Mouse (Mus musculus): Measurements from ENCODE around the gene Pald1.

Gene Pald1

DNA sequence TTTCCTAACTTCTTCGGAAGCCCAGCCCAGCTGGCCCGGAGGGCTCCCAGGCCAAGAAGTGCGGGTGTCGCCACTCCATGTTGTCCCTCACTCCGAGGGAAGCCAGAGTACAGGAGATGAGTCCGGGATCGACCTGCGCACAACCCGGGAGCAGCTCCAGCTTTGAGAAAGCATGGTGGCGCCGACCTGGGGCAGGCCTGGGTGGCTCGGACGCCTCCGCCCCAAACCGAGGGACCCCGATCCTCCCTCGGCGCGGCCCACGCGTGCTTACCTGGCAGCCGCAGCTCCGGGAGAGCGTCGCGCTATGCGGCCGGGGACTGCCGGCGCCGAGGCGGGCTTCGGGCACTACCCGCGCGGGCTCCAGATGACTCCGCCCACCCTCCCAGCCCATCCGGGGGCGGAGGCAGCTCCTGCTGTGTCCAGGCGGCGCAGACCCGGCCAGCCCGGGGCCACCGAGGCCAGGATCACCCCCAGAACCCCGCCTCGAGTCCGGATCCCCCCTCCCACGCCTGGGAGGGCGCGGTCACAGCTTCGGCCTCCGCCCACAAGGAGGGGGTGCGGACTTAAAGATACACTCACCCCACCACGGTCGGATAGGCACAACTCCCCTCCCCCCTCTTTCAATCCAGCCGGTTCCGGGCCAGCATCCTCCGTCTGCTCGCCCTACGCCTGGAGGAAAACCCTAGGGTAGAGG lies at the start of gene Pald1:
TSS of gene Pald1 (minus strand) at position 510 of the 694 bp plus-strand sequence.
- no peak for DNase-seq (ENCODE audit: low read depth, low spot score)

DNA sequence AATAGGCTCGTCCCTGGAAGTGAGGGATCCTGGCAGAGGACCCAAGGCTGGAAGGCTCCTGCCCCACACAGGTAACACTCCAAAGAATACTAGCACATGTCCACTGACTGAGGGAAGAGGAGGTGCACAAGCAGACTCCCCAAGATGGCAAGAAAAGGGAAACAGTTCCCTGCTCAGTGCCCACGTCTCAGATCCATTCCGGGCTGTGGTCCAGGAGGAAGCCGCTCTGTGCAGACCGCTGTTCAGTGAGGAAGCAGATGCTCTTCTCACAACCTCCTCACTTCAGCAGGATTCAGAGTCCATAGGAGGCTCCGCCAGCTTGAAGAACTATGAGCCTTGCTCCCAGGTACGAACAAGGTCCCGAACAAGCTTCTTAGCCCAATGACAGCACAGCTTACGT lies 48.0 kb upstream of the Pald1 start:
- no peak for DNase-seq (ENCODE audit: low read depth, low spot score)

DNA sequence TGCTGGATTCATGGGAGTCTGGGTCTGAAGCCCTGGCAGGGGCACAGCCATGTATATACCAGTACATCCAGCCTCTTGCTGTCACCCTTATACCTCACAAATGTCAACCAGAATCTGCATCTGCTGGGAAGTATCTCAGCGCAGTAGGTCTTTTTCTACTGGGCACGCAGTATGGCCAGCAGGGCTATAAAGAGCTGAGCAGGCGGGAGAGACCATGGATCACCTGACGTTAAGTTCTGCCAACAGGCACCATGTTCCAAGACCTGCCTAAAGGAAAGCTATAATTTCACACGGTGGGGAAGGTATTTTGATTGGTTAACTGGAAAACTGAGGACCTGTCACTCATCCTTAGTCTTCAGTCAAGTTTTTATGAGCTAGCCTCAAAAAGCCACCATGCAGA lies 45.7 kb upstream of the Pald1 start:
- no peak for DNase-seq (ENCODE audit: low read depth, low spot score)

DNA sequence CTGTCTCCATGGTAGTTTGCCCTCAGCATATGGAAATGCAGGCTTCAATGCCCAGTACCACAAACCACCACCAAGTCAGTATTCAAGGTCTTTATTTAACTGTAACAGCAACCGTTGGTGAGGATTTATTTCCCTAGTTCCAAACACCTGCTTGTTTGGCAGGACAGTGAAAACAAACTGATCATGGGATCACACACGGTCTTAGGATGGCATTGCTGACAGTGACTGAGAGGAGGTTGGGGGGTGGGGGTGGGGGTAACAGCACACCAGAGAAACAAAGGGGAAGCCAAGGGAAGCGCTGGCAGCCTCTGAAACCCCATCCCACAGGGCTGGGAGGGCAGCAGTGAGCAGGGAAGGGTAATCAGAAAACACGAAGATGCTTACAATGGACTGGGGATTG lies 45.1 kb upstream of the Pald1 start:
- no peak for DNase-seq (ENCODE audit: low read depth, low spot score)

DNA sequence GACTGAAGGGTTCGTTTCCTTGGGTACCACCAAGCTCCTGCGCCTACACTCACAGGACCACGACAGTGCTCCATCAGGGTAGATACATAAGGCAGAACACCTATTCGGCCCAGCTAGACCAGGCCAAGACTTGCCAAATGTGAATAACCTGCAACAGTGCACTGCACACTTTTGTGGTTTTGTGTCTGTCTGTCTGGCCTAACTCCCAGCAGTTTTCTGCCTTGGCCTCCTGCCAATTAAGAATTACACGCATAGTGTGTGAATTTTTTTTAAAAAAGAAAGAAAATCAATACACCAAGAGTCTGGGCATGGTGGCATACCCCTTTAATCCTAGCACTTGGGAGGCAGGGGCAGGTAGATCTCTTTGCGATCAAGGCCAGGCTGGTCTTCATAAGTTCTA lies 44.6 kb upstream of the Pald1 start:
- DNase-seq (ENCODE audit: low read depth, low spot score) = no peak

DNA sequence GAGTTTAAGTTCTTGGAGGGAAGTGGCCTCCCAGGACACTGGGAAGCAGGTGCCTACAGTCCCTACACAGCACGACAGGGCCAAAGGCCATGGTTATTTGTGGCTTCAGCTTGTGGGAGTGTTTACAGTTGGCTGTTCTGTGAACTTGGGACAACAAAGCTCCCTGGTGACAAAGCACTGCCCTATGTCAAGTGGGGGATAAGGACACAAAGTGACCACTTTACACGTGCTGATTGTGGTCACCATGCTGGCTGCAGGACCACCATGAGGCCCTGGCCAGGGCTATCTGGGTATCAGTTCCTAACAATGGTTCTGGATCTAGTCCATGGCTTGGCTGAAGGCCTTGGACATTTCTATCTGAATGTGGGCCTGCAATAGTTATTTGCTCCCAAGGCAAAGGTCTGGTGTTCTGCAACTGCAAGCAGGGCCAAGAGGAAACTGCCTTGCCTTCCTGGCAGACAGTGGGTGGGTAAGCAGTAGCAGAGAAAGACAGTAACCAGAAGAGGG lies 43.0 kb upstream of the Pald1 start:
- DNase-seq (ENCODE audit: low read depth, low spot score) = no peak

DNA sequence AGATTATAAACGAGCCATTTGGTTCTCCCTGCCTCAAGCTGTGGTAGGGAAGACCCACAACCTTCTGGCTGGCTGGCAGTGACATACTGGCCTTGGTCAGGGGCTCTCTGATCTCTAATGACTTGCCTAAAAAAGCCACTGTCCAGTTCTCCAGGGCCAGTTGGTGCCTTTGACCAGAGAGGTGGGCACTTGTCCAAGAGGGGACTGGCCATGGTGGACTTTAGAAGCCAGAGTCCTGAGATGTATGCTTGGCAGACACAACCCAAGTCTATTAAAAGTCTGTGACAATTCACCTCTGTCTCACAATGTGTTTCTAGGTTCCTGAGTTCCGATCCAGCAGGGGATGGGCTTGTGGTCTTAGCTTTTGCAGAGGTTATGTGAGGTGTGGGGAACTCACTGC lies 41.7 kb upstream of the Pald1 start:
- no peak for DNase-seq (ENCODE audit: low read depth, low spot score)

DNA sequence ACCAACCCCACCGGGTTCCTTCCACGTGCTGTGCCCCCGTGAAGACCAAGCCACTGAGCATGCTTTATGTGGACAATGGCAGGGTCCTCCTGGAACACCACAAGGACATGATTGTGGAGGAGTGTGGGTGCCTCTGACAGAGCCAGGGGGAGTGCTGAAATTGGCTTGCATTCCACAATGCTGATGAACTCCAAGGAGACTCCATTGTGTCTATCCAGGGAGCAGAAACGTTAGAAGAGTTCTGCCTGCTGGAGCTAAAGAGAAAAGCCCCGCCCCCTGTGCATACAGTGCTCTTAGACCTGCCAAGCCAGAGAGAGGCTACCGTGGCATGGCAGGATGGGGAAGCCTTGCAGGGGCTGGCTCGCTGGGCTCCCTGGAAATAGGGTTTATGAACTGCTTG lies 41.2 kb upstream of the Pald1 start:
- DNase-seq (ENCODE audit: low read depth, low spot score) = no peak

DNA sequence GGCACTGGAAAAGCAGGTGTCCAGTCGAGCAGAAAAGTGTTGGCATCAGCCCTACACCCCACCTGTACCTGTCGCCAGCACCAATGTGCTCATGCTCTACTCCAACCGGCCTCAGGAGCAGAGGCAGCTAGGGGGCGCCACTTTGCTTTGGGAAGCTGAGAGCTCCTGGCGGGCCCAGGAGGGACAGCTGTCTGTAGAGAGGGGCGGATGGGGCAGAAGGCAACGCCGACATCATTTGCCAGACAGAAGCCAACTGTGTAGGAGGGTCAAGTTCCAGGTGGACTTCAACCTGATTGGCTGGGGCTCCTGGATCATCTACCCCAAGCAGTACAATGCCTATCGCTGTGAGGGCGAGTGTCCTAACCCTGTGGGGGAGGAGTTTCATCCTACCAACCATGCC lies 40.0 kb upstream of the Pald1 start:
- no peak for DNase-seq (ENCODE audit: low read depth, low spot score)

DNA sequence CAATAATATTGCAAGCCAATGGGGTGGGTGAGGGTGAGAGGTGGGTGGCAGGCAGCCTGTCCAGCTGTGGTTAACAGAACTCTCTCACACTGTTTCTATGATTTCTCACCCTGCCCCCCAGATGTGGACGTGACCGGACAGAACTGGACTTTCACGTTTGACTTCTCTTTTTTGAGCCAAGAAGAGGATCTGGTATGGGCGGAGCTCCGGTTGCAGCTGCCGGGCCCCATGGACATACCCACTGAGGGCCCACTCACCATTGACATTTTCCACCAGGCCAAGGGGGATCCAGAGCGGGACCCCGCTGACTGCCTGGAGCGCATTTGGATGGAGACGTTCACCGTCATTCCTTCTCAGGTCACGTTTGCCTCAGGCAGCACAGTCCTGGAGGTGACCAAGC lies 39.5 kb upstream of the Pald1 start:
- no peak for DNase-seq (ENCODE audit: low read depth, low spot score)

DNA sequence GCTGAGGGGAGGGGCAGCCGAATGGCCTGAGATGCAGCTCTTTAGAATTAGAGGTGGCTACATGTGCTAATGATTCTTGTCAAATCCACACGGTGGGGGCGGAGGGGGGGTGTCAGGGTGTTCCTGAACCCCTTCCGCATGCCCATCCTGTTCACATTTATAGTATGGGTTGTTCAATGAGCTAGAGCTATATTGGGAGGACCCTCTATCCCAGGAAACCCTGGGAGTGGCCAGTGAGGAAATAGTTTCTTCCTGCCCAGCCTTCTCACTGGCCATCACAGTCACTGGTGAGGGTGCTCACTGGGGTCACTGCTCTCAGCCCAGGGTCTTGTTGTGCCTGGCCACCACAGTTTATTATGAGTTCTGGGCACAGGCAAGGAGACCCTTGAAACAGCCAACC lies 36.7 kb upstream of the Pald1 start:
- DNase-seq (ENCODE audit: low read depth, low spot score) = no peak

DNA sequence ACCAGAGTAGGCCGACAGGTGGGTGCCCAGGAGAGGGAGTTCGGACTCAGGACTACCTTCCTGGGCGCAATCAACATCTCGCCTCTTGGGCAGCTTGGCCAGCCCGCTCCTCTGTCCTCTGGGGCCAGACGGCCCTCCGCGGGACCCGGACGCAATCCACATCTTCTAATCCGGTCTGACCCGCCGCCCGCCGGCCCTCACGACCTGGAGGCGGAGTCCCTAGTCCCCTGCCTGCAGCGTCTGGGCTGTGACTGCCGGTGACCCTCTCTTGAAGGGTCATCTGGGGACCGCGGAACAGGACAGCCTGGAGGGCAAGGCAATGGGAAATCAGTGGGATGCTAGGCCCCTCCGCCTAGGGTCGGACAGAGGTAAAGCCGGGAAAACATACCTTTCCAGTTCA lies 35.8 kb upstream of the Pald1 start:
- no peak for DNase-seq (ENCODE audit: low read depth, low spot score)

DNA sequence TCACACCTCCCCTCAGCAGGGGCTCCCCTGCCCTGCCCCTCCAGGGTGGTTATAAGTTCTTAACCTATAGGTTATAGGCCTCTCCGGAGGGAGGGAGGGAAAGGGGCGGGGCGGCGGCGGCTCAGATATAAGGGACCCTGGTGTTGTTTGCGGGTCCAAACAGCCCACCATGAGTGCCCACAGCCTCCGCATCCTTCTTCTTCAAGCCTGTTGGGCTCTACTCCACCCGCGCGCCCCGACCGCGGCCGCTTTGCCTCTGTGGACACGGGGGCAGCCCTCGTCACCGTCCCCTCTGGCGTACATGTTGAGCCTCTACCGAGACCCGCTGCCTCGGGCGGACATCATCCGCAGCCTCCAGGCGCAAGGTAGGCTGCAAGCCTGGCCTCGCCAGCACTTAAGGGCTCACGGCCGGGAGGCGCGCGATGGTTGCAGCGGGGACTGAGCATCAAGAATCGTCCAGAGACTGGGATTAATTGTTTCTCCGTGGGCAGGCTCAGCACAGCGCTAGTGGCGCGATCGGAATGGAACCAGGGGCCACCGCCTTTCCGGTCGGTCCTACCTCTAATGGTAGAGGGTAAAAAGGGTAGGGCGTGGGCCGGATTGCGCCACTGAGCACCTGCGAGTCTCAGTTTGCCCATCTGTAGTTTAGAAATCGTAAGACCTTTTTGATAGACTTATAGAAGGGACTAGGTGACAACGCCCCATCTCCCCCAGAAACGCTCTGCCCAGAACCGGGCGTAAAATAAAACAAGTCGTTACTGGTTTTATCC lies 35.0 kb upstream of the Pald1 start:
- DNase-seq (ENCODE audit: low read depth, low spot score) = no peak

DNA sequence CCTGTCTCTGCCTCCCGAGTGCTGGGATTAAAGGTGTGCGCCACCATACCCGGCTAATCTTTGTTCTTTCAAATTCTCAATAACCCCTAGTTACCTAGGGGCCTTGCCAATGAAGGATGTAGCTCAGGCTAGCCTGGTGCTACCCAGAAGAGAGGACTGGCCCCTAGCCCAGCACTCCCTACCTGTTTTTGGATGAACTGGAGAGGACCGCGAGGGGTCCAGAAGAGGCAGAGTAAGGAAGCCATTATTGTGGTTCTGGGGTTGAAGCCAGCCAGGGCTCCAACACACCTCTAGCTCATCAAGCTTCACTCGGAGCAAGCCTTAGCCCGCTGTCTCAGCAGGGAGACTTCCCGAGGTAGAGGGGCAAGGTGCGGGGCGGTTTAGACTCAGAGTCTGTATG lies 34.3 kb upstream of the Pald1 start, which contains the start of gene Nodal:
TSS of gene Nodal (plus strand) at position 301 of the 400 bp plus-strand sequence.
- DNase-seq (ENCODE audit: low read depth, low spot score) = no peak

DNA sequence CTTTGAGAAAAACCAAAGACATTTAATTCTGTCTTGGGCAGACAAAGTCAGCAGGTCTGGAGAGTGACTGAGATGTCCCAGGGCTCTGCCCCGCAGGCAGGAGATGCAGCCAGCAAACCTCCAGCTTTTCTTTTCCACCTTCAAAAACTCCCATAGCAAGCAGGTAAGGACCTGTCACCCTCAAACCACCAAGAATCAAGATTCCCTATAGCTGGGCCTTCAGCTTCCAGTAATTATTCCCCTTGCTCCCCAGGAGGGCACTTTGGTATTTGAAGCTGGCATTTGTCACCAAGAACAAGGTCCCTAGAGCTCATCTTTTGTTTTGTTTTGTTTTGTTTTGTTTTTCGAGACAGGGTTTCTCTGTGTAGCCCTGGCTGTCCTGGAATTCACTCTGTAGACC lies 33.7 kb upstream of the Pald1 start:
- no peak for DNase-seq (ENCODE audit: low read depth, low spot score)

DNA sequence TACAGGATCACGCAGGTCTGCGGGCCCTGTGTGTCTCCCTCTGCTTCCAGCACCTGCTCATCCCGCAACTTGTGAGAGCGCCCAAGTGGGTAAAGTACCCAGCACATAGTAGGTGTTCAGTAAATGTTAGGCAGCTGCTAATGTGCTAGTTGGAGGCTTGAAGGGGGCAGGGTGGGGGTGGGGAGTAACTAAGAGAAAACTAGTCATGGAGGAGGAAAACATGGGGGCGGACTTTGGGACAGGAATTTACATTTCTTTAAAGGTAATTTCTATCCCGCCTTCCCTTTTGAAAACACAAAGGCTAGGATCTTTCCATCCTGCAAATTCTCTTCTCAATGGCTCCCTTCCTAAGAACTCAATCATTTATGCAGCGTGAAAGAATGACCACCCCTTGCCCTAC lies 33.2 kb upstream of the Pald1 start:
- DNase-seq (ENCODE audit: low read depth, low spot score) = no peak

DNA sequence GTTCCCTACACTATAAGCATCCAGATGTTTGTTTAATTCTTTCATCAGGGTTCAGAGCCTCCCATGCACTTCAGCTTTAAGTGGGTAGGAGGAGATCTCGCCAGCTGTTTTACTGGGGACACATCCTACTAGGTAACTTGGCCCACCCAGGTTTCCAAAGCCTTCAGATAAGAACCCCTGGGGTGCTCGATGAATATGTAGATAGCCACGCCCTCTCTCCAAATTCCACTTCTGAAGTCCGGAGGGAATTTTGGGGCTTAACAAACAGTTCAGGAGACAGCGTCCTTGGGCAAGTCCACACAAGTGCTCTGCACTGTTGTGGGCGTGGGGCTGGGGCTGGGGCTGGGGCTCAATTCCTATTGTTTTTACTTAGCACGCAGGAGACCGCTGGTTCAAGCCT lies 32.6 kb upstream of the Pald1 start:
- DNase-seq (ENCODE audit: low read depth, low spot score) = no peak

DNA sequence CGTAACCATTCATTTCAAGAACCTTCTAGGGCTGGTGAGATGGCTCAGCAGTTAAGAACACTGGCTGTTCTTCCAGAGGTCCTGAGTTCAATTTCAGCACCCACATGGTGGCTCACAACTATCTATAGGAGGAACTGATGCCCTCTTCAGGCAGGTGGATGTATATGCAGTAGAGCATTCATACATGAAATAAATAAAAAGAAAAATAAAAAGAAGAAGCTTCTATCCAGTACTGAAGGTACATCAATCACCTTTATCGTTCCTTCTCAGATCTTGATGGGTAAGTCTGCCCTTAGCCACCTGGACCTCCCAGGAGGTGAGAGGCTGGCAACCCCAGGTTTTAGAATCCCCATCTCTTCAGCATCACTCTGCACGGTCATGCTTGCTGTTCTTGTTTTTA lies 31.9 kb upstream of the Pald1 start:
- no peak for DNase-seq (ENCODE audit: low read depth, low spot score)

DNA sequence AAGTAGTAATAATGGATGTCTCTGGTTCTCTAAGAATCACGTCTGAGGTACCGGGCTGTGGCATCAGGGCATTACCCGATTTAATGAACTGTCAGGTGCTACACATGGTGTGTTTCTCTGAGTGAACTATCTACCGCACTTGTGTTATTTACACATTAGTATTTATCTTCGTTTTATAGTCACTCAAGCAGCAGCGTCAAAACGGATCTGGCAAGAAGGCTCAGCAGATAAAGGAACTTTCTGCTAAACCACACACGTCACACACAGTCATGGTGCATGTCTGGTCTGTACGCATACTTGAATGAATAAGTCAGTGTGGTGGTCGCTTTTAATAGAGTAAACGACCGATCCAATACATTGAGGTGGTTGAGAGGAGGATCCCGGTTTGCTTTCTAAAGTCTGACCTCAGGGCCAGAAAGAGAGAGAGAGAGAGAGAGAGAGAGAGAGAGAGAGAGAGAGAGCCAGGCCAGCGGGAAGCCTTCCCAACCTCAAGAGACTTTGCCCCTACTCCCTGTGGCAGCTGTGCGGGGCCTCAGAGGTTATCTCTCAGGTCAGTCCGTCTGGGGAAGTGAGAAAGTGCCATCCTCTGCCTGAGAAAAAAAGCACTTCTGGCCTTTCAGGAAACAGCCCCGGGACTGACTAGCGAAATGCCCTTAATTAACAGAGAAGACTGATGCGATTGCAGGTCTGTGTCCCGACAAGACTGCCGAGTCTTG lies 29.7 kb upstream of the Pald1 start:
- DNase-seq (ENCODE audit: low read depth, low spot score) = peak; percentile 62

DNA sequence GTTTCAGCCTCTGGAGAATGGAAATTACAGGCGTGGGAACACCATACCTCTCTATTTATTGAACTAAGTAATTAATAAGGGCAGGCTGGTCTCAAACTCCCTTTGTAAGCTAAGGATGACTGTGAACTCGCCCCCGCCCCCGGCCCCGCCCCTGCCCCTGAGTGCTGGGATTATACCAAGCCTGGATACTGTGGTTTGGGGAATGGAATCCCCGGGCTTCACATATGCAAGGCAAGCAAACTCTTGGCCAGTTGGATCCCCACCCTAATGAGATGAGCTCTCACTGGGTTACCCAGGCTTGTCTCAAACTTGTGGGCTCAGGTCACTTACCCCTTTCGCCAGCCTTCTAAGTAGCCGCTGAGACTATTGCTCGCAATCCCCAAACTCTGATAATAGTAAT lies 26.9 kb upstream of the Pald1 start:
- no peak for DNase-seq (ENCODE audit: low read depth, low spot score)

DNA sequence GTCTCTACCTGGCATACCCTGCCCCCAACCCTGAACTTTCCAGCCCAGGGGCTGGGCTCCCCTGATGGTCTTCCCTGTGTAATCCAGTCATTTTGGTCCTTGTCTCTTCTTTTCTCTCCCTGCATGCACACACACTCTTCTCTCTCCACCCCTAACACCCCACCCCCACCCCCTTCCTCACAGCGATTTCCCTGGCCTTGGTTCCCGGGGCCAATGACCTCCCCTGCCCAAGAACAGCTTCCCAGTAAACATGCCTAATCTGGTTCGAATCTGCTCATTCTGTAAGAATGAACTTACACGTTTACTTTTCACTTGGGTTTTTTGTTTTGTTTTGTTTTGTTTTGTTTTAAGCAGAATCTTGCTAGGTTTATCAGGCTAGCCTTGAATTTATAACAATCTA lies 26.4 kb upstream of the Pald1 start:
- DNase-seq (ENCODE audit: low read depth, low spot score) = no peak

DNA sequence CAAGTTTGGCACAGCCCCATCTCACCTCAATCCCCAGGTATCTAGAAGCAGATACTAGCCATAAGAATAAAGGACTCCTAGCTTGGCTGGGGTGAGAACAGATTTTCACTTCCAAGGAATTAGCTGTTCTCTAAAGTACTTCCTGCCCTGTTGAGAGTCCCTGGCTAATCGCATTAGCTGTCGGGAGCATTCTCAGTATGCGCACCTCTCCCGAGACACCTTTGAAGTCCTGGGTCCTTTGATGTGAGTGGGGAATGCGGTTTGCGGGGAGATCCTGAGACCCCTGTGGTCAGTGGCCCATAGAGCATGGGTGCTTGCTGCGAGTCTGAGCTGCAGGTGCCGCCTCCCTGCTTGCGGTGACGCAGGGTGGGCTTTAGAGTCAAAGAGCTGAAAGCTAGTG lies 22.6 kb upstream of the Pald1 start:
- no peak for DNase-seq (ENCODE audit: low read depth, low spot score)

DNA sequence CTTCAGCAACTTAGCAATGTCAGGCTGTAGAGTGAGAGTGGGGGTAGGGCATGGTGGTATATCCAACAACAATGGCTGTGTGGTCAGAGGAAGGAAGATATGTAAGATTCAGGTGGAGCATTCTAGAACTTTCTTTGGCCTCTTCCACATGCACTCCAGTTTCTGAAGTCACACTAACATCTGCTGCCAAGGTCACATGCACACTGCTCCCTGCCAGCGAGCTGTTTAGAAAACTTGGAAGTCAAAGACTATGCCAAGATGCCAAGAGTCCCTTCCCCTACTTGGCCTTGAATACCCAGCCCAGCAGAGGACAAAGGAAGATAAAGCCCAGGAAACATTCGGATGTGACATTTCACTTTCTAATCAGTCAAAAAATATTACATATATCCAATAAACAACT lies 19.6 kb upstream of the Pald1 start:
- DNase-seq (ENCODE audit: low read depth, low spot score) = no peak

Measured in c-Kit-negative CD71-positive TER-119-positive erythroid progenitor cells, embryonic 14.5 days (primary cell).